Mouse (Mus musculus) heart, embryonic 12.5 days (tissue): ENCODE data around the gene Numbl. TPM values are rescaled to one million over a fixed set of nuclear protein-coding genes. Genes with fewer than 3 reads are reported as not detected.

Source experiments
- ATAC-seq: fragments of 200-750 bp; cut with Nextera tagmentation; 2 replicates; pipeline ENCODE4 v1.8.0; 2017; ENCODE audit warnings: moderate TSS enrichment, moderate library complexity; ENCODE audit not compliant: insufficient number of reproducible peaks, low FRiP score
- H3K27ac ChIP-seq: fragments of 300-500 bp; sonication (generic); 2 replicates; pipeline ENCODE4 v1.5.1; 2016; ENCODE audit warnings: mild to moderate bottlenecking, moderate library complexity; ENCODE audit not compliant: poor library complexity, severe bottlenecking
- H3K27me3 ChIP-seq: fragments of 300-500 bp; sonication (generic); replicated peaks from 2 replicates; pipeline ENCODE4 v1.6.1; 2016; ENCODE audit warnings: mild to moderate bottlenecking, moderate library complexity
- H3K36me3 ChIP-seq: fragments of 300-500 bp; sonication (generic); 2 replicates; pipeline ENCODE4 v1.6.1; 2016; ENCODE audit warnings: mild to moderate bottlenecking, moderate library complexity
- H3K4me1 ChIP-seq: fragments of 300-500 bp; sonication (generic); replicated peaks from 2 replicates; pipeline ENCODE4 v1.6.1; 2016; ENCODE audit warnings: mild to moderate bottlenecking
- H3K4me2 ChIP-seq: fragments of 300-500 bp; sonication (generic); 2 replicates; pipeline ENCODE4 v1.6.1; 2016; ENCODE audit warnings: mild to moderate bottlenecking, moderate library complexity
- H3K4me3 ChIP-seq: fragments of 300-500 bp; sonication (generic); 2 replicates; pipeline ENCODE4 v1.5.1; 2016; ENCODE audit warnings: mild to moderate bottlenecking
- H3K9ac ChIP-seq: fragments of 300-500 bp; sonication (generic); 2 replicates; pipeline ENCODE4 v1.6.1; 2016; ENCODE audit warnings: mild to moderate bottlenecking, moderate library complexity
- H3K9me3 ChIP-seq: fragments of 300-500 bp; sonication (generic); replicated peaks from 2 replicates; pipeline ENCODE4 v1.6.1; 2016; ENCODE audit warnings: mild to moderate bottlenecking, moderate library complexity
- WGBS: fragments of 180-500 bp; shearing (Covaris S2); methylation state at CpG from one replicate; pipeline ENCODE4 v1.1.7; 2016; 5-methylcytosine and 5-hydroxymethylcytosine counted together
- polyA plus RNA-seq: library from polyadenylated mRNA; unstranded; fragments of >200 nt; fragmentation: Nextera tagmentation; extraction: Ambion mirVana; gene quantifications from 2 replicates; pipeline ENCODE4 v1.2.1, GENCODE M21; 2016

Numbl gene
- polyA plus RNA-seq, 1 experiment from 2014 or later = 11.1 TPM

DNA sequence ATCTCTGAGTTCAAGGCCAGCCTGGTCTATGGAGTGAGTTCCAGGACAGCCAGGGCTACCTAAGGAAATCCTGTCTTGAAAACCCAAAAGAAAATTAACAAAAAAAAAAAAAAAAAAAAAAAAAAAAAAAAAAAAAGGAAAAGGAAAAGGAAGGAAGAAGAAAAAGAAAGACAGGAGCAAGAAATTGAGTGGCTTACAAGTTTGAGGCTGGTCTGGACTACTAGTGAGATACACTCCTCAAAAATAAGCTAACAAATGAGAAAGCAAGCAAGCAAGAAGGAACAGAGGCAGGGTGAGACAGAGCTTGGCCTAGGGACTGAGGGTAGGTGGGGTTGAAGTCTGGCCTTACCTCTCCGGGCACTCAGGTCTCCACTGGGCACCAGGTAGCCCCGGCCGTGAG lies 51.6 kb downstream of the Numbl start:
- peaks cover 10% of the 10 kb centered on the region for H3K9me3 ChIP-seq
- no peak overlapping the region for H3K27ac ChIP-seq
- peak overlapping the region; percentile 61 for H3K4me2 ChIP-seq
- H3K9ac ChIP-seq = no peak overlapping the region
- H3K36me3 ChIP-seq = peaks cover 34% of the 10 kb centered on the region
- peaks cover 13% of the 10 kb centered on the region for H3K4me1 ChIP-seq
- peaks cover 17% of the 10 kb centered on the region for H3K27me3 ChIP-seq
- 38% methylated on average over 3 of the region's 3 CpGs for WGBS
- ATAC-seq = no peak
- no peak overlapping the region for H3K4me3 ChIP-seq

DNA sequence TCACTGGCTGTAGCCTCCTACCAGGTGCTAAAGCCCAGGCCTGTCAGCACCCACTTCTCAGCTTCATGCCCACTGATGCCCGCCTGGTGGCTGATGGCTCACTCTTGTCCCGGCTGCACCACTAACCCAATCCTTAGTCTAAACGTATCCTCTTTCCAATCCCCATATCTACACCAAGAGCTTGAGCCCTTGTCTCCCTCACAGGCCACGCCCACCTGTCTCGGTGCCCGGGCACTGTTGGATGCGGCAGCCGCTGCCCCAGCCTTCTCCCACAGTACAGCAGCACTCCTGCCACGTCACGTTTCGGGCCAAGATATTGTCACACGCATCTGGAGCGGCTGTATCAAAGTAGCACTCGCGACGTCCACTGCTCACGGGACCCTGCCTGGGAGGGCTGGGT lies 52.1 kb downstream of the Numbl start:
- H3K9ac ChIP-seq = 0 out of 2 replicates have a peak overlapping the region, but pooled peaks have one; percentile 22

DNA sequence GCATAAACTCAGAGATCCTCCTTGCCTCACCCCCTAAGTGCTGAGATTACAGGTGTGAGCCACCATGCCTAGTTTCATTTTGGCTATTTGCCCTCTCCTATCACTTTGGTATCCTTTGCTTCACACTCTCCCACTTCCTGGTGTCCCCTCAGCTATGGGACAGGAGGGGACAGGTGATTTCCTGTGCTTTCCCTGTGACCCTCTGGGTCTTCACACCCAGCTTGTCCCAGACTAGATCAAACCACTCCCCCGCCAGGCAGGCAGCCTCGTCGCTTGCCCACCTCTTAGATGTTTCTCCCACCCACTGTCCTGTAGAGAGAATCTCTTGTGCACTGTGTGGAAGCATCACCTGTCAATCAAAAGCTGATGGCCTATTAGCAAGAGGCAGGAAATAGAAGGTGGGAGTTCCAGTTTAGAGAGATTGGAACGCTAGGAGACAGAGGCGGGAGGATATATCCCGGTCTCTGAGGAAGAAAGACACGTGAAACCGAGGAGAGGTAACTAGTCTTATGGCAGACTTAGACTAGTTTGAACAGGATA lies 52.8 kb downstream of the Numbl start:
- Histone ChIP-seq H3K9ac (0 out of 2 replicates have a peak overlapping the region, but pooled peaks have one; percentile 22), H3K4me3 (no peak overlapping the region), H3K36me3 (peaks cover 33% of the 10 kb centered on the region), H3K4me2 (peak overlapping the region; percentile 61), H3K4me1 (peaks cover 13% of the 10 kb centered on the region), H3K9me3 (peaks cover 10% of the 10 kb centered on the region), H3K27ac (no peak overlapping the region), H3K27me3 (peaks cover 10% of the 10 kb centered on the region; the same call in 1 of the 2 replicates)
- ATAC-seq = no peak
- WGBS = 33% methylated on average over 8 of the region's 8 CpGs

More for the DNA sequence above, 52.1 kb downstream of the Numbl start:
- Histone ChIP-seq H3K27ac (no peak overlapping the region), H3K4me2 (peak overlapping the region; percentile 61), H3K36me3 (peaks cover 30% of the 10 kb centered on the region), H3K27me3 (peaks cover 12% of the 10 kb centered on the region; the same call in 1 of the 2 replicates), H3K9me3 (peaks cover 10% of the 10 kb centered on the region), H3K4me3 (peak overlapping the region; percentile 29), H3K4me1 (peaks cover 13% of the 10 kb centered on the region)
- 9% methylated on average over 17 of the region's 17 CpGs for WGBS
- peak; percentile 29; the same call in 1 of the 2 replicates for ATAC-seq

DNA sequence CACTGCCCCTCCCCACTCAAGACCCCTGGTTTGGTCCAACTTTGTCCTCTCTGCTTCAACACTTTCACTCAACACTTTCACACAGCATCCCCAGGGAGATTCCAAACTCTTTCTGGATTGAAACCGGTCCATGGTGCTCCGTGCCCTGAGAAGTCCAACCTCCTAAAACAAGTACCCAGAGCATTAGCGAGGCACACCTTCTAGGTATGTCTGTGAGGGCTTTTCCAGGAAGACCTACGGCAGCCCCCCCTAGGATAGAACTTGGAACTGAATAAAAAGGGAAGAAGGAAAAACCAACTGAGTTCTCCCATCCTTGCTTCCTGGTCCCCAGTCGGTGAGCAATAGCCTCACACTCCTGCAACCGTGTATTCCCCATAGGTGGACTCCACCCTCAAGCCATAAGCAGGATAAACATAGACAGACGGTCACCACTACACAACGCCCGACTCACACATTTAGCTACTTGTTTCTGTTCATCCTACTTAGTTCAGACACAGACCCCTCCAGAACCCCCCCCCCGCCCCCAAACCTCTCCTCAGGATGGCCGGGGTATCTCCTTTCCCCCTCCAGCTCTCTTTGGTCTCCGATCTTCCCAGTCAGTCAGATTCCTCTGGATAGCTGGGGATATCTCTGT lies 53.5 kb downstream of the Numbl start:
- Histone ChIP-seq H3K9ac (no peak overlapping the region), H3K27me3 (peaks cover 10% of the 10 kb centered on the region; the same call in 1 of the 2 replicates), H3K27ac (no peak overlapping the region), H3K4me3 (no peak overlapping the region), H3K9me3 (peaks cover 10% of the 10 kb centered on the region), H3K36me3 (peaks cover 36% of the 10 kb centered on the region), H3K4me1 (peaks cover 13% of the 10 kb centered on the region), H3K4me2 (no peak overlapping the region)
- no peak for ATAC-seq
- WGBS = 83% methylated on average over 12 of the region's 12 CpGs

DNA sequence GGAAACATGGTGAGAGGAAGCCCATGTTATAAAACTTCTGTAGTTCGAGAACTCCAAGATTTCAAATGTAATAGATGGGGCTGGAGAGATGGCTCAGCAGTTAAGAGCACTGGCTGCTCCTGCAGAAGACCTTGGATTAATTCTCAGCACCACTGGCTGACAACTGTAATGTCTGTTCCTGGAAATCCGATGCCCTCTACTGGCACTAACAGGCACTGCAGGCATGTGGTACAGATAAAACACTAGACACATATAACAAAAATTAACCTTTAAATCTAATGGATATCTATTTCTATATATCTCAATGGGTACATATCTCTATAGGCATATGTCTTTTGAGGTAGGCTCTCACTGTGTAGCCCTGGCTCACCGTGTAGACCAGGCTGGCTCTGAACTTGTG lies 56.2 kb downstream of the Numbl start:
- 90% methylated on average over 3 of the region's 3 CpGs for WGBS
- H3K4me1 ChIP-seq = peaks cover 9% of the 10 kb centered on the region

DNA sequence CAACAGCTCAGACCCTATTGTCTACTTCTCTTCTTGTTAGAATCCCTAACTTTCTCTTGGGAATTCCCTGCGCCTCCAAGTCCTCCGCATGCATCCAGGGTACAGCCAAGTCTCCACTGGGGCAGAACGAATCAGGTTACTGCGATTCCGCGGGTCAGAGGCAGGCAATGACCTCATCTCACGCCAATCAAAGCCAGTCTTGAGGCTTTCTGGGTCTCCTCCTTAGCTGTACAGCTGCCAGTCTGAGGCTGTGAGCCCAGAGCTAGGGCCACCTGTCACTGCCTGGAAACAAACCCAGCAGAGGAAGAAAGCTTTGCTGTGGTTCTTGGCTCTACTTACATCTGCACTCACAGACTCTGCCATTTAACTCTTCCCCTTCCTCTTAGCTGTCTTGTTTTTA lies 57.7 kb downstream of the Numbl start:
- Histone ChIP-seq H3K27ac (no peak overlapping the region), H3K9ac (no peak overlapping the region), H3K4me1 (no peaks in the 10 kb centered on the region), H3K9me3 (peaks cover 10% of the 10 kb centered on the region), H3K4me3 (no peak overlapping the region), H3K4me2 (no peak overlapping the region), H3K36me3 (peaks cover 56% of the 10 kb centered on the region), H3K27me3 (peaks cover 7% of the 10 kb centered on the region; the same call in 1 of the 2 replicates)
- WGBS = 44% methylated on average over 7 of the region's 7 CpGs
- no peak for ATAC-seq

More for the DNA sequence above, 56.2 kb downstream of the Numbl start:
- peaks cover 10% of the 10 kb centered on the region for H3K9me3 ChIP-seq
- H3K36me3 ChIP-seq = peaks cover 48% of the 10 kb centered on the region
- no peak overlapping the region for H3K27ac ChIP-seq
- no peak overlapping the region for H3K4me2 ChIP-seq
- H3K27me3 ChIP-seq = peaks cover 10% of the 10 kb centered on the region; the same call in 1 of the 2 replicates
- H3K4me3 ChIP-seq = no peak overlapping the region
- H3K9ac ChIP-seq = no peak overlapping the region
- no peak for ATAC-seq

DNA sequence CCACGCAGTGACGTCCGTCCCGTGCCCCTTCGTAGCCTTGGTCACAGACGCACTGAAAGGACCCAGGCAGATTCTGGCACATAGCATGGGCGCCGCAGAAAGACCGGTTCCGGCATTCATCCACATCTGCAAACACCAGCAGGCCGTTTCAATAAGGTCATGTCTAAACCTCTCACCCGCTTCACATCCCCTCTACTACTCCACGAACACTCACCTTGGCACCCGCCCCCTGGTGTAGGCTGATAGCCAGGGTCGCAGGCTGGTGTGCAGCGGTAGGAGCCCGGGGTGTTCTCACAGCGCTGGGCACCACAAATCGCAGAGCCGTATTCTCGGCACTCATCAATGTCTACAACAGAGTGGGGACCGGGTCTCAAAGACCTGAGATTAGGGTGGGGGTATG lies 61.2 kb downstream of the Numbl start:
- peaks cover 65% of the 10 kb centered on the region for H3K36me3 ChIP-seq
- WGBS = 82% methylated on average over 22 of the region's 22 CpGs
- H3K4me2 ChIP-seq = no peak overlapping the region
- H3K27me3 ChIP-seq = peaks cover 33% of the 10 kb centered on the region
- no peak overlapping the region for H3K27ac ChIP-seq
- ATAC-seq = no peak
- peaks cover 5% of the 10 kb centered on the region; the same call in 1 of the 2 replicates for H3K9me3 ChIP-seq
- no peaks in the 10 kb centered on the region for H3K4me1 ChIP-seq
- H3K9ac ChIP-seq = no peak overlapping the region
- no peak overlapping the region for H3K4me3 ChIP-seq

DNA sequence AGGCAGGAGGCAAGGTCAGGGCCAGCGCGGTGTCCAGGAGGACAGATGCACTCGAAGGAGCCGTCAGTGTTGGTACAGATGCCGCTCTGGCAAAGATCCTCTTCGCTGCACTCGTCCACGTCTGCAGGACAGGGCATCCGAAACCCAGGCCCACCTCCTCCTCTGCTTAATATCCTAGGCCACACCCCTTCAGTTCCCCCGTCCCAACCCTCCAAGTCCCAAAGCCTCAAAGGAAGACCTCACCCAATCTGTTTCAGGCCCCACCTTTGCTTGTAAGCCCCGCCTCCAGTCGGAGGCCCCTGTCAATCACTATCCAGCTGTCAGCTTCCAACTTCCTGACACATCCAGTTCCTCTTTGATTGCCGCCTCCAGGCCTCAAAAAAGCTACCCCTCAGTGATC lies 64.1 kb downstream of the Numbl start:
- no peak for ATAC-seq
- H3K27ac ChIP-seq = no peak overlapping the region
- no peak overlapping the region for H3K4me2 ChIP-seq
- H3K4me1 ChIP-seq = peaks cover 14% of the 10 kb centered on the region
- H3K4me3 ChIP-seq = no peak overlapping the region
- H3K9me3 ChIP-seq = no peaks in the 10 kb centered on the region
- WGBS = 27% methylated on average over 13 of the region's 13 CpGs
- H3K36me3 ChIP-seq = peaks cover 51% of the 10 kb centered on the region
- H3K9ac ChIP-seq = no peak overlapping the region
- H3K27me3 ChIP-seq = peaks cover 62% of the 10 kb centered on the region

DNA sequence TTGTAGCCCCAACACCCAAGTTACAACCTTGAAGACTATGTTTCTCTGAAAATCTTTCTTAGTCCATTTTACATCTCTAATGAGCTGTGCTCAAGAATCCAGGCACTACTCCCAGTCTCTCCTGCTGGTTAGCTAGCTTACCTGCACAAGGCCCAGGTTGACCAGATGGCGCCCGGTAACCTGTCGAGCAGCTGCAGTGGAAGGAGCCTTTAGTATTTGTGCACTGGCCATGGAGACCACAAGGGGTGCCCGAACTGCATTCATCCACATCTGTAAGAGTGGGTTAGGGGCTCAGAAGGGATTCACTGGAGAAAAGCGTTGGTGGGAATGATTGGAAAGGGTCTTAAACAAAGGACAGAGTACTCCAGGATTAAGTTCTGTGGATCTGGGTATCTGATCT lies 64.8 kb downstream of the Numbl start:
- Histone ChIP-seq H3K27me3 (peaks cover 69% of the 10 kb centered on the region), H3K9ac (no peak overlapping the region), H3K4me3 (no peak overlapping the region), H3K4me1 (peaks cover 14% of the 10 kb centered on the region), H3K36me3 (peaks cover 50% of the 10 kb centered on the region), H3K9me3 (no peaks in the 10 kb centered on the region), H3K4me2 (no peak overlapping the region), H3K27ac (no peak overlapping the region)
- WGBS = 87% methylated on average over 5 of the region's 5 CpGs
- no peak for ATAC-seq

DNA sequence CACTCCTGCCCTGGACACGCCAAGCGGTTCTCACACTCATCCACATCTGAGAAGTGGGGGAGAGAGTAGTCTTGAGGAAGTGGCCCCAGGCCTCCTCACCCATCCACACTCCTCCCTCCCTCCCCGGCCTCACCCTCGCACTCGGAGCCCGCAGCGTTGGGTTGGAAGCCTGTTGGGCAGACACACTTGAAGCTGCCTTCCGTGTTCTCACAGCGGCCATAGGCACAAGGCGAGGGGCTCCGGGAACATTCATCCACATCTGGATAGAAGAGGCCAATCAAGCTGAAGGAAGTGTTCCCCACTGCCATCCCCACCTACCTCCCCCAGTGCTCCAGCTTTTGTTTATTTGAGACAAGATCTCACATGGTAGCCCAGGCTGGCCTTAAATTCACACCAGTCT lies 65.9 kb downstream of the Numbl start:
- Histone ChIP-seq H3K27ac (no peak overlapping the region), H3K4me1 (peaks cover 14% of the 10 kb centered on the region), H3K9me3 (no peaks in the 10 kb centered on the region), H3K36me3 (peaks cover 50% of the 10 kb centered on the region), H3K4me3 (no peak overlapping the region), H3K27me3 (peaks cover 80% of the 10 kb centered on the region), H3K4me2 (no peak overlapping the region), H3K9ac (no peak overlapping the region)
- no peak for ATAC-seq
- WGBS = 91% methylated on average over 11 of the region's 11 CpGs

DNA sequence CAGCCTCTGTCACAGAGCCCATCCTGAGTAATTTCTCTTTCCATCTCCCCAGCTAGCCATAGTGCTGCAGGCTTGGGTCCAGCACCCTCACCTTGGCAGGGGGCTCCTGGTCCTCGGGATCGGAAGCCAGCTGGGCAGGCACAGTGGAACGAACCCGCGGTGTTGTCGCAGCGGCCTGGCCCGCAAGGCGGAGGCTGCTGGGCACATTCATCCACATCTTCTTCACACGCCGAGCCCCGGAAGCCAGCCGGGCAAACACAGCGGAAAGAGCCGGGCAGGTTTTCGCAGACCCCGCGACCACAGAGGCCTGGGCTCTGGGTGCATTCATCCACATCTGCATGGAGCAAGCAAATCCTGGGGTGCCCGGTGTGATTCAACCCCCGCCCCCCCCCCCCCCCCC lies 66.7 kb downstream of the Numbl start:
- Histone ChIP-seq H3K27ac (no peak overlapping the region), H3K9me3 (no peaks in the 10 kb centered on the region), H3K9ac (no peak overlapping the region), H3K36me3 (peaks cover 44% of the 10 kb centered on the region), H3K4me3 (no peak overlapping the region), H3K4me1 (peaks cover 22% of the 10 kb centered on the region), H3K27me3 (peaks cover 88% of the 10 kb centered on the region), H3K4me2 (0 out of 2 replicates have a peak overlapping the region, but pooled peaks have one; percentile 54)
- ATAC-seq = no peak
- WGBS = 60% methylated on average over 18 of the region's 20 CpGs
